Comparison of ENCODE assay signal across 26 mouse cellular contexts in the genomic region with DNA sequence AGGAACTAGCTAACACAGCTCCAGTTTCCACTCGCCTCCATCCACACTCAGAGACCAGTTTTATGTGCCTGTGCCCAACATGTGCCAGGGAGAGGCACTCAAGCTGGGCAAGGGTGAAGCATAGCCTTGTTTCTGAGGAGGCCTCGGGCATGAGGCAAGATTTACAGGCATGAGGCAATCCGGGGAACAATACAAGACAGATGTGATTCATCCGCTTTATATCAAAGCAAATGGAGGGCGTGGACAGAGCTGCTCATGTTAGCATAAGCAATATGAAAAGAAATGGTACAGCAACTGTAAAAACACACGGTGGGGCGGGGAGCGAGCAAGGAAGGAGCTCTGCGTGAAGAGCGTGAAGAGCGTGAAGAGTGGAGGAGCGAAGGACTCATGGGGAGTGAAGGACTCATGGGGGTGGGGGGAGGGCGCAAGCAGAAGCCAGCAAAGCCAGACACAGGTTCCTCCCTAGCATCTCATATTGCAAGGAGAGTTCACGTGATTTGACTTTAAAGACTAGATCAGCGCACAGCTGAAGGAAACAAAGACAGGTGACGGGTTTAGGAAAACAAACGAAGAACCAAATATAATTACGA. TPM values are rescaled to one million over a fixed set of nuclear protein-coding genes. Genes with fewer than 3 reads are reported as not detected.
A peak's percentile ranks its signal among the peaks of the same experiment; 100 is the strongest.
DNase-seq lines count a peak whose midpoint lies in the region; ATAC-seq and TF ChIP-seq lines count a peak whose summit lies in the region.
"Had no signal": no experiment of that assay in that cellular context is flagged by ENCODE, and none has a peak within 500 bp of the region (broad histone marks: within the 10 kb centered on the region; RNA-seq: fewer than 3 reads in every experiment).

No protein-coding gene starts in this region.

- no peaks in the 10 kb centered on the region for H3K36me3 ChIP-seq in lung, postnatal 0 days (ENCODE audit: insufficient read depth, low read length)
- H3K36me3 ChIP-seq in embryonic facial prominence, embryonic 14.5 days (ENCODE audit: control insufficient read depth, insufficient read depth, low read length): no peaks in the 10 kb centered on the region
- H3K36me3 ChIP-seq: hindbrain, embryonic 15.5 days; intestine, embryonic 15.5 days; limb, embryonic 12.5 days; liver, embryonic 13.5 days; midbrain, embryonic 12.5 days; neural tube, embryonic 12.5 days had no signal

- no peak overlapping the region for H3K9ac ChIP-seq in lung, postnatal 0 days (replicated peaks; ENCODE audit: low read depth)
- H3K9ac ChIP-seq in embryonic facial prominence, embryonic 14.5 days (ENCODE audit: low read depth, low read length): no peak overlapping the region
- H3K9ac ChIP-seq: hindbrain, embryonic 15.5 days; intestine, embryonic 15.5 days; limb, embryonic 12.5 days; liver, embryonic 13.5 days; lung, embryonic 14.5 days; midbrain, embryonic 12.5 days; neural tube, embryonic 12.5 days had no signal

- ATAC-seq in lung, postnatal 0 days: peak; percentile 37; the same call in 1 of the 2 replicates
- peak; percentile 54 for ATAC-seq in embryonic facial prominence, embryonic 14.5 days (ENCODE audit: low read depth)
- ATAC-seq: forebrain, embryonic 14.5 days; intestine, embryonic 15.5 days had no signal

- WGBS in lung, postnatal 0 days: 60% methylated on average over 18 of the region's 18 CpGs
- 58% methylated on average over 18 of the region's 18 CpGs for WGBS in embryonic facial prominence, embryonic 14.5 days

- H3K4me3 ChIP-seq in lung, postnatal 0 days (ENCODE audit: low read depth, low read length): no peak overlapping the region
- no peak overlapping the region for H3K4me3 ChIP-seq in embryonic facial prominence, embryonic 14.5 days (ENCODE audit: low read depth, low read length)
- H3K4me3 ChIP-seq: erythroblast, embryonic 14.5 days; hindbrain, embryonic 15.5 days; intestine, embryonic 15.5 days; limb, embryonic 12.5 days; liver, embryonic 13.5 days; midbrain, embryonic 12.5 days; neural tube, embryonic 12.5 days had no signal

- no peaks in the 10 kb centered on the region for H3K9me3 ChIP-seq in lung, postnatal 0 days (ENCODE audit: low read length)
- no peaks in the 10 kb centered on the region for H3K9me3 ChIP-seq in embryonic facial prominence, embryonic 14.5 days (ENCODE audit: control insufficient read depth, low read length)
- H3K9me3 ChIP-seq: hindbrain, embryonic 15.5 days; intestine, embryonic 15.5 days; limb, embryonic 12.5 days; midbrain, embryonic 12.5 days; neural tube, embryonic 12.5 days had no signal

- no peak overlapping the region for H3K4me2 ChIP-seq in lung, postnatal 0 days (replicated peaks; ENCODE audit: low read depth, low read length)
- no peak overlapping the region for H3K4me2 ChIP-seq in embryonic facial prominence, embryonic 14.5 days (ENCODE audit: low read depth, low read length)
- H3K4me2 ChIP-seq: hindbrain, embryonic 15.5 days; intestine, embryonic 15.5 days; limb, embryonic 12.5 days; liver, embryonic 13.5 days; lung, embryonic 14.5 days; midbrain, embryonic 12.5 days; neural tube, embryonic 12.5 days had no signal

- H3K27ac ChIP-seq in lung, postnatal 0 days (ENCODE audit: low read length): no peak overlapping the region
- no peak overlapping the region for H3K27ac ChIP-seq in embryonic facial prominence, embryonic 14.5 days (replicated peaks; ENCODE audit: low read depth, low read length)
- H3K27ac ChIP-seq: hindbrain, embryonic 15.5 days; intestine, embryonic 15.5 days; limb, embryonic 12.5 days; liver, embryonic 13.5 days; macrophage; midbrain, embryonic 12.5 days; neural tube, embryonic 12.5 days had no signal

- no peak for TF ChIP-seq EP300 in lung, postnatal 0 days (IDR thresholded peaks at IDR 0.05)

- no peak for TF ChIP-seq CTCF in lung, postnatal 0 days (IDR thresholded peaks at IDR 0.05)

- no peaks in the 10 kb centered on the region for H3K27me3 ChIP-seq in lung, postnatal 0 days (replicated peaks; ENCODE audit: insufficient read depth, low read length)
- no peaks in the 10 kb centered on the region for H3K27me3 ChIP-seq in embryonic facial prominence, embryonic 14.5 days (replicated peaks; ENCODE audit: control insufficient read depth, insufficient read depth, low read length)
- H3K27me3 ChIP-seq: hindbrain, embryonic 15.5 days; midbrain, embryonic 12.5 days; neural tube, embryonic 12.5 days had no signal

- H3K4me1 ChIP-seq in lung, postnatal 0 days (ENCODE audit: insufficient read depth, low read depth, low read length): no peaks in the 10 kb centered on the region
- H3K4me1 ChIP-seq in embryonic facial prominence, embryonic 14.5 days (ENCODE audit: control insufficient read depth, insufficient read depth, low read length): peaks cover 2% of the 10 kb centered on the region; the same call in 1 of the 2 replicates
- H3K4me1 ChIP-seq: intestine, embryonic 15.5 days; limb, embryonic 12.5 days; neural tube, embryonic 12.5 days had no signal

- DNase-seq in adrenal gland, postnatal 10 days: peak; percentile 21
- DNase-seq in adrenal gland, postnatal 25 days: no peak
- peak; percentile 15 for DNase-seq in lung, postnatal 0 days (ENCODE audit: low spot score)
- no peak for DNase-seq in lung, postnatal 25 days (ENCODE audit: low spot score)
- DNase-seq in embryonic facial prominence, embryonic 14.5 days (ENCODE audit: low spot score): peak; percentile 57
- no peak for DNase-seq in cerebellum, postnatal 36 days
- no peak for DNase-seq in left cerebral cortex, adult 8-10 months (ENCODE audit: low spot score in 2 of 2)
- DNase-seq: cerebellum, adult 11-12 months; cerebellum, postnatal 25 days; gastrocnemius, postnatal 14 days; heart, adult 18-20 months; heart, postnatal 36 days; kidney, postnatal 25 days; liver, embryonic 13.5 days; lung, embryonic 14.5 days; right cerebral cortex, postnatal 4 days; thymus, postnatal 14 days had no signal

RNA-seq across cellular contexts. Expression of a gene that starts 14.8 kb away (rescaled TPM):
- not detected for total RNA-seq in adrenal gland, postnatal 10 days (2021)
- not detected in 2 replicates for total RNA-seq in adrenal gland, postnatal 25 days (2021)
- polyA plus RNA-seq in lung, postnatal 0 days (2015; fragmentation: Nextera tagmentation; extraction: Ambion mirVana): 0.02 TPM in 2 replicates
- polyA plus RNA-seq in embryonic facial prominence, embryonic 14.5 days (2014; fragmentation: Nextera tagmentation; extraction: Ambion mirVana): 15.2 and 20.1 TPM in 2 replicates
- under 1 TPM; 0.17 to 0.36 (median 0.20) TPM for total RNA-seq in left cerebral cortex, adult 8-10 months (2022)
- total RNA-seq: gastrocnemius, postnatal 14 days; heart, adult 18-20 months; heart, postnatal 36 days; monocyte, adult 5-6 weeks had no signal
- polyA plus RNA-seq: erythroblast, embryonic 14.5 days; forebrain, embryonic 14.5 days; liver, embryonic 13.5 days; macrophage had no signal

Comparison
In these comparisons a context has a peak if more than half of its experiments do, and no peak if none do; other contexts are left out.
1. DNase-seq: peak in adrenal gland, postnatal 10 days (single experiment), lung, postnatal 0 days (single experiment) and embryonic facial prominence, embryonic 14.5 days (single experiment); none in adrenal gland, postnatal 25 days (single experiment), lung, postnatal 25 days (single experiment), cerebellum, postnatal 36 days (0 of 2) and left cerebral cortex, adult 8-10 months (0 of 2).